Mouse (Mus musculus) kidney, postnatal 25 days (tissue): ENCODE measurements around the gene AI413582.

Experiments
- DNase-seq, 2 experiments: peaks; one replicate each; pipeline ENCODE4 v3.0.0; 2021; ENCODE audit warnings: mixed read lengths in 2 of 2

Gene AI413582

DNA sequence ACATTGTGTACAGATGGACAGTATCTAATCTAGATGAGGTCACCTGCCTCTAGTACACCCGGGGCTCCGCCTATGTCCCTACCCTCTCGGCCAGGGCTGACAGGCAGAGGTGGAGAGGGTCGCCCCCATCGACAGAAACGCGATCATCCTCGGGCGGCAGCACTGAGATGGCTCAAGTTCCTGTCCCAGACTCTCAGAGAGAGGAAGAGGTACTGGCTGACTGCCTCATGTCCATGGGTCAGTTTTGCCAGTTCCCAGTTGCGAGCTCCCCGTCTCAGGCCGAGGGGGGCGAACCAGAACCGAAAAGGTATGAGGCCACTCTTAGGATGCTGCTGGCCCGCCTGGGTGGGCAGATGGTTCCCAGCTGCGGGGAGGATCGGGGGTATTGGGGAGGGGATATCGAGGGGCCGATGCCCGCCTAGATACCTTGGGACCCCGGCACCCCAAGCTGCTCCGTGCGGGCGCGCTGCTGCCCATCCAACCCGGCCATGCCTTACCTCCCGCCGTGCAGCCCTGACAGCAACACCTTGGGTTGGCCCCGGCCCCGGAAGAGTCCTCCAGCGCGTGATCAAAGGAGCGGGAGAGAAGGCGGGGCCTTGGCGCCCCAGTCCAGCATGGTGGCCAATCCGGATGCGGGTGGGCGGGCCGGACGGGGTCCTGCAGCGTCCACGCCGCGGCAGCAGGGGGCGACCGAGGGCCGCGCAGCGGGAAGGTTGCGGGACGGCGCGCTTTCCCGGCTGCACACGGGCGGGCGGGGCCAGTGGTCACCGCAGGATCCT lies at the start of gene AI413582:
Gene AI413582, minus strand, starts transcription at position 594 of the 779 bp plus-strand sequence.
- peak; percentile 94 to 97 for DNase-seq

DNA sequence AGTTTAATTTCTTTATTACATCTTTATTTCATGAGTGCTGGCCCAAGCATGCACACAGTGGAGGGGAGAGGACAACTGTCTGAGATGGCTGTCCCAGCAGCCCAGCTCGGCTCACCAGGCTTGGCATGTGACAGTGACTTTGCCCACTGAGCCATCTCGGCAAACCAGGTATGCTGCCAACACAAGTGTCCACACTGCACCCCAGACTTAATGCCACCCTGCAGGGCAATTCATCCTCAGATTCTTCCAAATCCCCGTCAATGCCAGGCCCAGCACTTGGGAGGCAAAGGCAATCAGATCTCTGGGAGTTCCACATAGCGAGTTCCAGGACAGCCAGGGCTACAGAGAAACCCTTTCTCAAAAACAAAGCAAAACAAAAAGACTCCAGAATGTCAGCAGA lies 47.5 kb upstream of the AI413582 start:
- no peak for DNase-seq

DNA sequence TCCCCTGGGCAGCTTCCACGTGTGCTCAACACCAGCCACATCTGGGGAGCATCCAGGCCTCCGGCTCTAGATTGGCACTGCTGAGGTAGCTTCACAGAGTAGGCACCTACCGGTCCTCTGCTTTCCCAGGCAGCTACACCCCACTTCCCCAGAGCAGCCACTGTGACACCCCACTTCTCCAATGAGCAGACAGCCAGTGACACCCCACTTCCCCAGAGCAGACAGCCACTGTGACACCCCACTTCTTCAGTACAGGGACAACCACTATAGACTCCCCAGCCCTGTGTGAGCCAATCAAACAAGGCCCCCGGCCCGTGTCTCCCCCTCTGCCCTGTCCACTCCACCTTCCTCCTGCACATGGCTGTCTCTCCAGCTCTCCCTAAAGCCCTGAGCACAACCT lies 46.4 kb upstream of the AI413582 start:
- DNase-seq: no peak

DNA sequence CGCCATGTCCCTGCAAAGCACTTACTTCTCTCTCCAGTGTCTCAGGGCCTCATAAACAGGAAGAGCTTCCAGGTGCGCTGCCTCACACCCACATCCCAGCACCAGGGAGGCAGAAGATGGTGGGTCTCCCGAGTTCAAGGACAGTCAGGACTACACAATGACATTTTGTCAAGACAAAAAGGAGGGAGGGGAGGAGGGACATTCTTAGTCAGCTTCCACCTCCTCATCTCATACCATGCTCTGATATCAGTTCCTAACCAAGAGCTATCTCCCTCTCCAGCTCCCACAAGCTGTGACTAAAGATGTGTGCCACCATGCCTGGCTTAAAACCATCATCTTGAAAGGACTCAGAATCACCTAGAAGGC lies 45.9 kb upstream of the AI413582 start:
- DNase-seq: no peak

DNA sequence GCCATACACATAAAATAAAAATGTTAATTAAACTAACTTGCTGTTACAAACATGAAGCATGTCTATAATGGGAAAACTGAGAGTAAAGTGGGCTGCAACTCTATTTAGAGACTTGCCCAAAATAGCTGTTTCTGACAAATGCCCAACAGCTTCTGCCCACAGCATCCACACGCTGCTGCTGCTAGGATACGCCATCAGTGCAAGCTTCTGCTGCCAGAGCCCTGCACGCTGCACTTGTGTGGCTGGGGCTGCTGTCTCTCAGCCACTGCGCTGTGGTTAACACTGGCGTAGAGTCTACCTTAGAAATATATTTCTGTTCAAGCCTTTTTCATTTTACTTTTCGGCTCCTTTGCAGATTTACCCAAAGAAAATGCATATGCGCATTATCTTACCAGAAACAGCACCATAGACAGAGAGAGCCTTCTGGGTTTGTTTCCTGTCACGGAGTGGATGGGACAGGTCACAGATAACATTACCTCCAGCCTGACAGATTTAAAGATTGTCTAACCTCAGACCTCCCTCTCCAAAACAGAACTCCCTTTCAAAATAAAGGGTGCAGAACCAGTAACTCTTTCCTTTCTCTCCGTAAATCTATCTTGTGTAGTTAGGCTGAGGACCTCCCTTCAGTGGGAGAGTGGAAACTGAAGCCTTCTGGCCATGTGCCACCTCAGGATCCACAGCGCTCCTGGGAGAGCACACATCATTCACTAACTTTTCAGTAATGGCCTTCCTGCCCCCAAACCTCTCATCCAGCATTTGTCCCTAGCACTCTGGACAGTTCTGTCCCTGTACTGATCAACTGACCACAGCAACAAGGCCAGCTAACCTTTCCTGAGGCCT lies 45.3 kb upstream of the AI413582 start:
- DNase-seq: no peak

DNA sequence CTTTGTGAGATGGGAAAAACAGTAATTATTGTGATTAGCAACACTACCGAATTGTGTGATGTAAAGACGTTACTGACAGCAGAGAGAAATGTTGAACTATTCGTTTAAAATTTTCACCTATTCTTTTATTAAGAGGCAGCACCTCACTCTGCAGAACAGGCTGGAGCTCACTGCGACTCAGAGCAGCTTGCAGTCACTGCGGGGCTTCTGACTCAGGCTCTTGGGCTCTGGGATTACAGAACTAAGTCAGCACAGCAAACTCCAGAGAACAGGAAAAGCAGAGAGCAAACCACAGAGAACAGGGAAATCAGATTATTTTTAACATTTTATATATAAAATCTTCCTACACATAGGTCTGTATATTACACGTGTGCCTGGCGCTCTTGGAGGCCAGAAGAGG lies 44.0 kb upstream of the AI413582 start:
- DNase-seq: no peak

DNA sequence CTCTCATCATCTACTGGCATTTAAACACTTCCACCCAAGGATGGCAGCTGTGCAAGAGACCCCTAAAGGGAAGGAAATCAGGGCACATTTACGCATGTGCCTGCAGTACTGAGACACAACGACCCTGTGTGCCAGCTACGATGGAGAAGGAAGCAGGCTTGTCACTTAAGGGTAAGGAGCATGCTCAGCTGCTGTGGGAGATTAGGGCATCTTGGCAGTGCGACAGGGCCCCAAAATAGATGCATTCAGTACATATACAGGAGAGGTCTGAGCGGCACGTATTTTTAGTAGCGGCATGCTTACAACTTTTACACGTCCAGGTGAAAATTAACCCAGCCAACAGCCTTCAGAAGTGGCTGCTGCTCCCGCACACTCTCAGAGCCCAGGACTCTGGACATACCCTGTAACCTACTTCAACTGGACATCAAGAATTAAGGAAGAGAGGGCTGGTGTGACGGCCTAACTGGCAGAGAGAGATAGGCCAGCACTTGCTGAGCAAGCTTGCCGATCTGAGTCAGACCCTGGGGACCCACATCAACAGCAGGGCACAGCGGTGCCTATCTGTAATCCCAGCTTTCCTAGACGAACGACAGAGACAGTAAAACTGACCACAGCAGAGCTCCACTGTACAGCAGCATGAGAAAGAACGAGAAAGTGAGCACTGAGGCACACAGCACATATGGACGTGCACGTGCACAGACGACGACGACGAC lies 38.1 kb upstream of the AI413582 start:
- no peak for DNase-seq

GRCm38 (mm10) chr17:27603036-27603435 lies 37.5 kb upstream of the AI413582 start:
- no peak for DNase-seq

DNA sequence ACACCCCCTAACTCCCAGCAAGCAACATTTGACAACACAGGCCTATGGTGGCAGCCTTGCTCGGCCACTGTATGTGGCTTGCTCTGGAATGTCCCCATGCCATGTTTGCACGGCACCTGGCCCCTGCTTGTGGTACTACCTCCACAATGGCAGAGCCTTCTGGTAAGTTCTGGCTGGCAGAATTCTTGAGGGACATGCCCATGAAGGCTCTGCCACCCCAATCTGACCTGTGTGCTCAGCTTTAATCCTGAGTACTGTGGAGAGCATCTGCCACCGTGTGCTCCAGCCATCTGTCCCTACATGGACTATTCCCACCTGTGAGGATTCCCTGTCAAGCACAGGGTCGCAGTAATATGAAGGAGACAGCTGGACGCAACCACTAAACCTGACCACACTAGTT lies 35.3 kb upstream of the AI413582 start:
- DNase-seq: no peak

- DNase-seq: no peak
These were observed 34.7 kb upstream of the AI413582 start for GRCm38 (mm10) chr17:27600286-27600685.

DNA sequence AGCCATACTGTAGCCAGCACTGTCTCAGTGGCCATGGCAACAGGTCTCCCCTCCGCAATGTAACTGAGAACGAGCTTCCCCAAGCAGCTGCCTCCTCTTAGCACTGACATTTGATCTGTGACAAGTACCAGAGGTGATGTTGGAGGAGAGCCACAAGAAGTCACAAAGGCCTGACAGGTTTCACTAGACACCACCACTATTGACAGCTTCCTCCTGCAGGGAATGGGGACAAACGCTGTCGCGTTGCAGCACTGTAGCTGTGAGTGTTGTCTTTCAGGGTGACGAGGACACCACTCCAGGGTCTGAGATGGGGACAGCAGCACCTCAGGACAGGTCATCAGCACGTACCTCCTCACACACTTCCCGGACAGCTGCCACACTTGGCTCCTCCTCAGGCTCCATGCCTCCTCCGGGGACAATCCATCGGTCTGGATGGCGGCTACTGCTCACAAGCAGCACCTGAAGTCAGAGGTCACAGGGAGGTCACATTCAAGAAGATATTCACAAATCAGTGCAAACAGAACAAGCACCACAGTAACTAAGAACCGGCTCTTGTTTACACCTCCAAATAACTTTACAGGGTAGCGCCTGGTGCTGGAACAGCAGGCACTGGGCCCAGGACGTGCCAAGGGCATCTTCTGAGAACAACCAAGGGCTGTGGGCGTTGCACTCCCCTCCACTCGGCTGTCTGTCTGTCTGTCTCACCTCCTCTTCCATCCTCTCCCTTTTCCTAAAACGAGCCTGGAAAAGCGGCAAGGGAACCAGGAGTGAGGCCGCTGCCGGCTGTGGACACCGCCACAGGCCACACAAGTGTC lies 31.0 kb upstream of the AI413582 start:
- no peak for DNase-seq

GRCm38 (mm10) chr17:27595659-27596375 lies 30.3 kb upstream of the AI413582 start:
- no peak for DNase-seq

DNA sequence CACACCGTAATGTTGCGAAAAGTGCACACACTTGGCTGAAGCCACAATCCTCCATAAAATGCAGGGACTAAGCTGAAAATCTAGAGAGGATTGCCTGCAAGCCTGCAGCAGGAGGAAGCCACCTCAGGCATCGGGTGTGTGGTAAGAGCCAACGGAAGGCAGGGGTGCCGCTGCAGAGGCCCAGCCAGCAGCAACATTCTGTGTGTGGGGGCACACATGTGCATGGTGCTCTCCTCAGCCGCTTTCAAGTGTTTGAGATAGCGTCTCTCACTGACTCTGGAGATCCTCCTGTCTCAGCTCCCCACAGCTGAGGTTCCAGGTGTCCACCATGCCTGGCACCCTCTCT lies 27.0 kb upstream of the AI413582 start:
- no peak for DNase-seq

DNA sequence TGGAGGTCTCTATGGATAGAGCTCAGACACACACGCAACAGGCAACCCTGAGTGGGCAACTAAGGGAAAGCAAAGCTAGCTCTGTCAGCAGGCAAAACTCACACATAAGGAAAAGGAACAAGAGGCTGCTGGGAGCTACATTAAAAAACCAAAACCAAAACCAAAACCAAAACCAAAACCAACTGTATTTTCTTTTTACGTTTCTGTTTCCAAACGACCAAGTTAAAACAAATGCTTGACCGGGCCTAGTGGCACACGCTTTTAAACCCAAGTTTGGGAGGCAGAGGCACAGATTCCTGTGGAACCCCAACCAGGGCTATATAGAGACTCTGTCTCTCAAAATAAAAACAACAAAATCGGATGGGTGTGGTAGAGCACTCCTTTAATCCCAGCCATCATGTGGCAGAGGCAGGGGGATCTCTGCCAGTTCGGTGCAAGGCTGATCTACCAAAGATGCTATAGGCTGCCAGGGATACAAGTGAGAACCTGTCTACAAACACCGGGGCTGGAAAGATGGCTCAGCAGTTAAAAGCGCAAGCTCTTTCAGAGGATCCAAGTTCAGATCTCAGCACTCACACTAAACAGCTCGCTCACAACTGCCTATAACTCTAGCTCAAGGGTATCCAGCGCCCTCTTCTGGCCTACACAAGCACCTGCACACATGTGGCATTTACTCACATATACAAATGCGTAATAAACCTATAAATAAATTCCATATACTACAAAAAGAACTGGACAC lies 26.4 kb upstream of the AI413582 start:
- no peak for DNase-seq

GRCm38 (mm10) chr17:27588231-27588630 lies 22.7 kb upstream of the AI413582 start:
- DNase-seq: no peak

DNA sequence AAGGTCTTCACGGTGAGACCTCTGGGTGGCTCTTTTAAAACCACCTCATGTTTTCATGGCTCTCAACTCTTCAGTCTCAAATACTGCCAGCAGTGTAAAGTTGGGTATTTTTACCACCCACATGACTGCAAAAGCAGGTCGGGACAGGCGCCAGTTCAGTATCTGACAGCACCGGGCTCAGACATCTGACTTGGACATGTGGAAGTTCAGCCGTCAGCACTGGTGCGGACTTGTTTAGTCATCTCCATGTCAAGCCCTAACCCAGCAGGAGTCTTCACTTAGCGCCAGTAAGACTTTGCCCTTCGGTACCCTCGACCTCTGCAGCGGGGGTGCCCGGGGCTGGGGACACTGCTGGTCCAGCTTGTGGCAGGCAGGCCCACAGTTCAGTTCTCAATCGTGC lies 21.7 kb upstream of the AI413582 start:
- peak; percentile 61 to 85 for DNase-seq

GRCm38 (mm10) chr17:27586661-27587060 lies 21.1 kb upstream of the AI413582 start:
- DNase-seq: no peak

DNA sequence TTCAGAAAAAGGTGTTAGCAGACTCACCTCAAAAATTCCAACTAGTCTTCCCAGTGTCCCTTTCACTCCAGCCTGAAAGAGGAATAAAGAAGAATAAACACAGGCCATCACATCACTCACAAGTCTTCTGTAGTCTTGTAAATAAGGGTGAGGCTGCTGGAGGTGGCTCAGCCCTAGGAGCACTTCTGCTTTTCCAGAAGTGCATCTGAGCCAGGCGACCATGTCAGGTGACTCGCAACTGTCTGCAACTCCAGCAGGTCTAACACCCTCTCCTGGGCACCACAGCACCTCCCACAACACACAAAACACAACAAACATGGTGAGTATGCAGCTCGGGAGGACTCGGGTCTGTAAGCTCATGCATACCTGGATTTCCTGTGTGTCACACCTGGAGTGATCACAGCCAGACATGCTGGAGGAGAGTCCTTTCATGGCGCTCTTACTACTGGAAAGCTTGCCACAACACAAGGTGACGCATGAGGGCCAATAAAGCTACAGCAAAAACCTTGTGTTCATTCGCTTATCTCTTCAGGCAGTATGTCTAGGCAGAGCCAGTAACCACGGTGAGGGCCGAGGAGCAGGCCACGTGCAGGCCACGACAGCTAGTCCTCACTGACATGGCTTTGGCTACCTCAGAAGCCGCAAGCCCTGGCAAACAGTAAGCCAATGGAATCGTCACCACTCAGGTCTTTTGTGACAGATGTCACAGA lies 17.8 kb upstream of the AI413582 start:
- no peak for DNase-seq

DNA sequence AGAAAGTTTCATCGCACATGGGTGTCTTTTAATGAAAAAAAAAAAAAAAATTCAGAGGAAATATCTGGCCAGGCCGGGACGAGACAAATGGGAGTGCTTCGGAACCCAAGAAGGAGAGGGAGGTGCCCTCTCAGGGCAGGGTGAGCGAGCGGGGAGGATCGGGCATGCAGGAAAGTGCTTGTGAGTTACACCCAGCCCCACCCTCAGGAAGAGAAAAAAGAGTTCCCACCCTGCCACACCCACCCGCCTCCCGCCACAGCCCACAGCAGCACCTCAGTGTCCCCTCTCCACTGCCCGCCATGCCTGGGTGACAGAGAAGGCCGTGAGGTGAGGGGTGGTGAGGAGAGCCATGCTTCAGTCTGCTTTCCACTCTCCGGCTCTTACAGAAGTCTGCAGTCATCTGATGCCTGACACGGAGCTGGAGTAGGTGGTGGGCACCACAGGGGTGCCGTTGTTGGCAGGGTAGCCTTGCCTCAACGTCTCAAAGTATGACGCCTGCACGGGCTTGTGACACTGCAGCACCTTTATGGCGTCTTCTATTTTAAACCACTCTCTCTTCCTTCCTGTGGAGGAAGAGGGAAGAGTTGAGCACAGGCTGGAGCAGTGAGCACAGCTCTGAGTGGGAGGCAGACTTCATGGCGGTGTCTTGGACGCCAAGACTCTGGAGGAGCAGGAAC lies 15.0 kb upstream of the AI413582 start:
- no peak for DNase-seq

DNA sequence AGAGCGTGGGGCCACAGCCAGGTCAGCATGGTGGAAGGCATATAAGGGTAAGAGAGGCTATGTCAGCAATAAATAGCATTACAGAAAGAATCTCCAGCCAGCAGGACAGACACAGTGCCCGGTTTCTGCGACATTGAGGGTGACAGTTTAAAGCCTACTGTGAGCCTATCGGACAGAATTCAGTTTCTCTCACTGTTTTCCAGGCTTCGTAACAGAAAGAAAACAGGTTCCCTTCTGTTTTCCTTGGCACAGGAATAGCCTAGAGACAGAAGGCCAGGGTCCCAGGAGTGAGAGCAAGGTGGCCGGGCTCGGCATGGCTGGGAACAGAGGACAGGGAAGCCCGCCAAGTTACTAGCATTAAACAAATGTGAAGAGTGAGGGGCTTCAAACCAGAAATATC lies 14.3 kb upstream of the AI413582 start:
- DNase-seq: no peak
